Mouse (Mus musculus) heart, embryonic 15.5 days (tissue): ENCODE results near the gene Rab36. TPM values are rescaled to one million over a fixed set of nuclear protein-coding genes. Genes with fewer than 3 reads are reported as not detected.

Source experiments
- ATAC-seq: fragments of 200-750 bp; cut with Nextera tagmentation; replicated peaks from 2 replicates; pipeline ENCODE4 v1.8.0; 2017; ENCODE audit warnings: low read depth, moderate TSS enrichment; ENCODE audit not compliant: insufficient number of reproducible peaks, insufficient read depth, low FRiP score
- H3K27ac ChIP-seq: fragments of 300-500 bp; sonication (generic); 2 replicates; pipeline ENCODE4 v1.5.1; 2015; ENCODE audit warnings: mild to moderate bottlenecking, inconsistent platforms
- H3K27me3 ChIP-seq: fragments of 300-500 bp; sonication (generic); 2 replicates; pipeline ENCODE4 v1.6.1; 2015; ENCODE audit warnings: inconsistent platforms
- H3K36me3 ChIP-seq: fragments of 300-500 bp; sonication (generic); 2 replicates; pipeline ENCODE4 v1.6.1; 2015; ENCODE audit warnings: mild to moderate bottlenecking, inconsistent platforms
- H3K4me1 ChIP-seq: fragments of 300-500 bp; sonication (generic); replicated peaks from 2 replicates; pipeline ENCODE4 v1.6.1; 2015; ENCODE audit warnings: inconsistent platforms
- H3K4me2 ChIP-seq: fragments of 300-500 bp; sonication (generic); 2 replicates; pipeline ENCODE4 v1.6.1; 2015; ENCODE audit warnings: inconsistent platforms, mild to moderate bottlenecking, moderate library complexity
- H3K4me3 ChIP-seq: fragments of 300-500 bp; sonication (generic); 2 replicates; pipeline ENCODE4 v1.5.1; 2015; ENCODE audit warnings: mild to moderate bottlenecking, inconsistent platforms
- H3K9ac ChIP-seq: fragments of 300-500 bp; sonication (generic); 2 replicates; pipeline ENCODE4 v1.6.1; 2015; ENCODE audit warnings: mild to moderate bottlenecking, inconsistent platforms
- H3K9me3 ChIP-seq: fragments of 300-500 bp; sonication (generic); replicated peaks from 2 replicates; pipeline ENCODE4 v1.6.1; 2016; ENCODE audit warnings: inconsistent platforms
- WGBS: fragments of 180-500 bp; shearing (Covaris S2); methylation state at CpG from one replicate; pipeline ENCODE4 v1.1.7; 2015; ENCODE audit warnings: mixed read lengths; 5-methylcytosine and 5-hydroxymethylcytosine counted together
- polyA plus RNA-seq: library from polyadenylated mRNA; unstranded; fragments of >200 nt; fragmentation: Nextera tagmentation; extraction: Ambion mirVana; gene quantifications from 2 replicates; pipeline ENCODE4 v1.2.1, GENCODE M21; 2015

Gene Rab36
- polyA plus RNA-seq, 1 experiment from 2014 or later = 2.2 TPM

GRCm38 (mm10) chr10:75060843-75061235, 24.0 kb downstream of the Rab36 start:
- H3K27ac ChIP-seq = peak overlapping the region; percentile 57
- H3K4me3 ChIP-seq = peak overlapping the region; percentile 86
- no peaks in the 10 kb centered on the region for H3K9me3 ChIP-seq
- WGBS = 0% methylated on average over 33 of the region's 48 CpGs
- H3K9ac ChIP-seq = peak overlapping the region; percentile 80
- peak; percentile 3; the same call in 1 of the 2 replicates for ATAC-seq
- peaks cover 53% of the 10 kb centered on the region for H3K4me1 ChIP-seq
- H3K4me2 ChIP-seq = peak overlapping the region; percentile 91
- H3K27me3 ChIP-seq = peaks cover 47% of the 10 kb centered on the region
- no peaks in the 10 kb centered on the region for H3K36me3 ChIP-seq

- Histone ChIP-seq H3K4me2 (peak overlapping the region; percentile 91), H3K4me3 (peak overlapping the region; percentile 86), H3K9me3 (no peaks in the 10 kb centered on the region), H3K27me3 (peaks cover 41% of the 10 kb centered on the region), H3K36me3 (no peaks in the 10 kb centered on the region; the same call in 1 of the 2 replicates), H3K27ac (no peak overlapping the region), H3K4me1 (peaks cover 55% of the 10 kb centered on the region), H3K9ac (peak overlapping the region; percentile 80)
- no peak for ATAC-seq
- WGBS = 3% methylated on average over 71 of the region's 71 CpGs
Measured at GRCm38 (mm10) chr10:75061341-75062188, 24.7 kb downstream of the Rab36 start.

DNA sequence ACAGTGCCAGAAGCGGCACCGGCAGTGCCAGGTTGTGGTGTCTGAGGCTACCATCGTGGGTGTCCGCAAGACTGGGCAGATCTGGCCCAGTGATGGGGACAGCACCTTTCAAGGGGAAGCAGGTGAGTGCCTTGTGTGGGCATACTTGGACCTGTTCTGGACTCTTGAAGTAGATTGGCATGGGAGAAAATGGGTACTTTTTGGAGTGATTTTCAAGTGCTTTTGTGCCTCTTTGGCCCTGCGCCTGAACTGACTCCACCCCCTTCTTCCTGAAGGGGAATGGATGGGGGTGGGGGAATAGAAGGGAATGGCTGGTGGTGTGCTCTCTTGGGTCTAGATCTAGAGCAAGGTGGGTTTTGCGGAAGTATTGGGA, 25.3 kb downstream of the Rab36 start:
- peaks cover 57% of the 10 kb centered on the region for H3K4me1 ChIP-seq
- H3K4me3 ChIP-seq = peak overlapping the region; percentile 86
- 24% methylated on average over 6 of the region's 6 CpGs for WGBS
- H3K36me3 ChIP-seq = no peaks in the 10 kb centered on the region; the same call in 1 of the 2 replicates
- peak overlapping the region; percentile 91 for H3K4me2 ChIP-seq
- peaks cover 35% of the 10 kb centered on the region for H3K27me3 ChIP-seq
- H3K27ac ChIP-seq = no peak overlapping the region
- H3K9me3 ChIP-seq = no peaks in the 10 kb centered on the region
- no peak for ATAC-seq
- H3K9ac ChIP-seq = peak overlapping the region; percentile 80

- WGBS = 41% methylated on average over 6 of the region's 6 CpGs
- Histone ChIP-seq H3K4me3 (peak overlapping the region; percentile 86), H3K9ac (no peak overlapping the region), H3K4me2 (peak overlapping the region; percentile 91), H3K36me3 (no peaks in the 10 kb centered on the region; the same call in 1 of the 2 replicates), H3K27me3 (peaks cover 31% of the 10 kb centered on the region), H3K27ac (no peak overlapping the region), H3K4me1 (peaks cover 59% of the 10 kb centered on the region), H3K9me3 (no peaks in the 10 kb centered on the region)
- ATAC-seq = no peak
Measured at GRCm38 (mm10) chr10:75062621-75063020, 25.8 kb downstream of the Rab36 start.

GRCm38 (mm10) chr10:75063301-75063965, 26.6 kb downstream of the Rab36 start:
- H3K4me1 ChIP-seq = peaks cover 65% of the 10 kb centered on the region
- peak overlapping the region; percentile 91 for H3K4me2 ChIP-seq
- no peaks in the 10 kb centered on the region for H3K9me3 ChIP-seq
- ATAC-seq = no peak
- H3K27ac ChIP-seq = peak overlapping the region; percentile 21; the same call in 1 of the 2 replicates
- no peaks in the 10 kb centered on the region; the same call in 1 of the 2 replicates for H3K36me3 ChIP-seq
- H3K27me3 ChIP-seq = peaks cover 24% of the 10 kb centered on the region
- H3K4me3 ChIP-seq = peak overlapping the region; percentile 28
- WGBS = 27% methylated on average over 12 of the region's 12 CpGs
- 0 out of 2 replicates have a peak overlapping the region, but pooled peaks have one; percentile 30 for H3K9ac ChIP-seq

DNA sequence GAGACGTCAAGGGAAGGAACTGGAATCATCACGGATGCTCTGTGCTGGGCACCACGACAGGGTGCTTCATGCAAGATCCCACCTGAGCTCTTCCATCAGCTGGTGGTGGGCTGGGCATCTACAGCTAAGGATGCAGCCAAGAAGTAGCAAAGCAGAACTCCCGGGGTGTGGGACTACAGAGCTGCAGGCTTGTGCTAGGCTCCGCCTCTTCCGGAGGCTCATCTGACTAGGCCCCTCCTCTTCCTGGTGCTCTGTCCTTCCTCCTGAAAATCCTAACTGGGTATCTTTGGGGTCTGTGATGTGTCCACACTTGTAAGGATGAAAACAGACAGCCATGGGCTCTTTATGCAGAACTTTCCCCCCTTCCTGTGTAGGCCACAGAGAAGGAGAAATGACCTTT, 28.8 kb downstream of the Rab36 start:
- no peak overlapping the region for H3K9ac ChIP-seq
- H3K9me3 ChIP-seq = no peaks in the 10 kb centered on the region
- no peak overlapping the region for H3K27ac ChIP-seq
- peaks cover 20% of the 10 kb centered on the region for H3K27me3 ChIP-seq
- ATAC-seq = no peak
- no peaks in the 10 kb centered on the region; the same call in 1 of the 2 replicates for H3K36me3 ChIP-seq
- H3K4me1 ChIP-seq = peaks cover 74% of the 10 kb centered on the region
- H3K4me2 ChIP-seq = no peak overlapping the region
- no peak overlapping the region for H3K4me3 ChIP-seq
- WGBS = 81% methylated on average over 6 of the region's 6 CpGs

- ATAC-seq = no peak
- no peak overlapping the region for H3K4me2 ChIP-seq
- H3K36me3 ChIP-seq = no peaks in the 10 kb centered on the region; the same call in 1 of the 2 replicates
- peaks cover 5% of the 10 kb centered on the region for H3K27me3 ChIP-seq
- no peak overlapping the region for H3K4me3 ChIP-seq
- peaks cover 59% of the 10 kb centered on the region for H3K4me1 ChIP-seq
- H3K9me3 ChIP-seq = no peaks in the 10 kb centered on the region
- no peak overlapping the region for H3K9ac ChIP-seq
- H3K27ac ChIP-seq = no peak overlapping the region
Measured at GRCm38 (mm10) chr10:75067446-75067845, 30.6 kb downstream of the Rab36 start.

DNA sequence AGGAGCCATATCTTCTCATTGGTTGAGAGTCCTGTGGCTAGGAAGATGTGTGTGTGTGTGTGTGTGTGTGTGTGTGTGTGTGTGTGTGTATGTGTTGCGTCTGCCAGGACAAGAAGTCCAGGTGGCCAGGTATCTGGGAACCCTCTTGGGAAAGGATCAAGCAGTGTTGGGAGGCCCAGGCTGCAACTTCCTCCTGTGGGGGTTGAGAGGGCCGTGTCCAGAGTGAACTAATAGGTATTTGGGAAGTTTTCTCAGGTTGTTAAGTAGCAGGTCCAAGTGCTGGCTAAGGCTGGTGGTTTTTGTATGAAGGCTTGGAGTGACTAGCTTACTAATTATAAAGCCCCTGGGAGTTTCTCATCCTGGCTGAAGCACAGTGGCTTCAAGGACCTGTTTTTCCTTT, 31.2 kb downstream of the Rab36 start:
- Histone ChIP-seq H3K9me3 (no peaks in the 10 kb centered on the region), H3K9ac (no peak overlapping the region), H3K27ac (no peak overlapping the region), H3K4me3 (no peak overlapping the region), H3K27me3 (no peaks in the 10 kb centered on the region), H3K4me2 (no peak overlapping the region), H3K4me1 (peaks cover 52% of the 10 kb centered on the region), H3K36me3 (no peaks in the 10 kb centered on the region; the same call in 1 of the 2 replicates)
- 43% methylated on average over 2 of the region's 2 CpGs for WGBS
- ATAC-seq = no peak

GRCm38 (mm10) chr10:75068624-75069328, 31.9 kb downstream of the Rab36 start:
- H3K27me3 ChIP-seq = no peaks in the 10 kb centered on the region
- H3K4me2 ChIP-seq = no peak overlapping the region
- no peaks in the 10 kb centered on the region for H3K9me3 ChIP-seq
- WGBS = 50% methylated on average over 12 of the region's 12 CpGs
- H3K36me3 ChIP-seq = peaks cover 3% of the 10 kb centered on the region; the same call in 1 of the 2 replicates
- peaks cover 46% of the 10 kb centered on the region for H3K4me1 ChIP-seq
- H3K4me3 ChIP-seq = no peak overlapping the region
- no peak overlapping the region for H3K9ac ChIP-seq
- no peak overlapping the region for H3K27ac ChIP-seq
- no peak for ATAC-seq

- 47% methylated on average over 11 of the region's 11 CpGs for WGBS
- Histone ChIP-seq H3K27ac (peak overlapping the region; percentile 32; the same call in 1 of the 2 replicates), H3K36me3 (peaks cover 3% of the 10 kb centered on the region; the same call in 1 of the 2 replicates), H3K4me1 (peaks cover 34% of the 10 kb centered on the region), H3K9ac (no peak overlapping the region), H3K4me2 (no peak overlapping the region), H3K4me3 (no peak overlapping the region), H3K9me3 (no peaks in the 10 kb centered on the region), H3K27me3 (no peaks in the 10 kb centered on the region)
- ATAC-seq = peak; percentile 34; the same call in 1 of the 2 replicates
Measured at GRCm38 (mm10) chr10:75070281-75070976, 33.6 kb downstream of the Rab36 start.
